In genomic region chr17:15632090-15632489, GRCm38 (mm10) we compare ENCODE assay signal across 11 mouse cellular contexts.
DNase-seq lines count a peak whose midpoint lies in the region; ATAC-seq and TF ChIP-seq lines count a peak whose summit lies in the region.
"Had no signal": no experiment of that assay in that cellular context is flagged by ENCODE, and none has a peak within 500 bp of the region (broad histone marks: within the 10 kb centered on the region; RNA-seq: fewer than 3 reads in every experiment).

No protein-coding gene starts in this region.

- no peak overlapping the region for H3K27ac ChIP-seq in intestine, embryonic 14.5 days (ENCODE audit: low read depth)
- H3K27ac ChIP-seq in intestine, embryonic 16.5 days (ENCODE audit: low read length), result no peak overlapping the region
- H3K27ac ChIP-seq in embryonic facial prominence, embryonic 14.5 days (replicated peaks; ENCODE audit: low read depth, low read length), result no peak overlapping the region
- no peak overlapping the region for H3K27ac ChIP-seq in heart, embryonic 15.5 days
- H3K27ac ChIP-seq in liver, postnatal 0 days (ENCODE audit: low read depth), result no peak overlapping the region

- H3K27me3 ChIP-seq in intestine, embryonic 14.5 days (replicated peaks; ENCODE audit: control insufficient read depth, insufficient read depth, low read length), result no peaks in the 10 kb centered on the region
- no peaks in the 10 kb centered on the region for H3K27me3 ChIP-seq in intestine, embryonic 16.5 days (replicated peaks; ENCODE audit: control insufficient read depth, insufficient read depth, low read length)
- H3K27me3 ChIP-seq in embryonic facial prominence, embryonic 14.5 days (replicated peaks; ENCODE audit: control insufficient read depth, insufficient read depth, low read length), result no peaks in the 10 kb centered on the region
- no peaks in the 10 kb centered on the region for H3K27me3 ChIP-seq in heart, embryonic 15.5 days
- no peaks in the 10 kb centered on the region for H3K27me3 ChIP-seq in liver, postnatal 0 days (ENCODE audit: insufficient read depth, low read length)

- peak overlapping the region; percentile 39; the same call in 1 of the 2 replicates for H3K4me2 ChIP-seq in intestine, embryonic 14.5 days (ENCODE audit: low read length)
- no peak overlapping the region; the same call in 1 of the 2 replicates for H3K4me2 ChIP-seq in intestine, embryonic 16.5 days (ENCODE audit: low read depth, low read length)
- H3K4me2 ChIP-seq in embryonic facial prominence, embryonic 14.5 days (ENCODE audit: low read depth, low read length), result peak overlapping the region; percentile 47
- peak overlapping the region; percentile 59 for H3K4me2 ChIP-seq in heart, embryonic 15.5 days
- H3K4me2 ChIP-seq in liver, postnatal 0 days (ENCODE audit: low read depth, low read length), result peak overlapping the region; percentile 64

- TF ChIP-seq CTCF in liver, postnatal 0 days (IDR thresholded peaks at IDR 0.05; ENCODE audit: low read depth), result no peak

- no peak overlapping the region for H3K9ac ChIP-seq in intestine, embryonic 14.5 days (ENCODE audit: low read length)
- H3K9ac ChIP-seq in intestine, embryonic 16.5 days (ENCODE audit: low read depth, low read length), result no peak overlapping the region
- H3K9ac ChIP-seq in embryonic facial prominence, embryonic 14.5 days (ENCODE audit: low read depth, low read length), result no peak overlapping the region
- H3K9ac ChIP-seq in heart, embryonic 15.5 days, result no peak overlapping the region
- no peak overlapping the region for H3K9ac ChIP-seq in liver, postnatal 0 days (replicated peaks)

- no peak for TF ChIP-seq EP300 in liver, postnatal 0 days (IDR thresholded peaks at IDR 0.05; ENCODE audit: low read depth)

- H3K9me3 ChIP-seq in intestine, embryonic 14.5 days (ENCODE audit: control insufficient read depth, low read length), result no peaks in the 10 kb centered on the region
- H3K9me3 ChIP-seq in intestine, embryonic 16.5 days (ENCODE audit: control insufficient read depth, low read length), result no peaks in the 10 kb centered on the region
- peaks cover 14% of the 10 kb centered on the region; the same call in 1 of the 2 replicates for H3K9me3 ChIP-seq in embryonic facial prominence, embryonic 14.5 days (ENCODE audit: control insufficient read depth, low read length)
- H3K9me3 ChIP-seq in heart, embryonic 15.5 days (replicated peaks), result no peaks in the 10 kb centered on the region
- H3K9me3 ChIP-seq in liver, postnatal 0 days (ENCODE audit: low read length), result no peaks in the 10 kb centered on the region
- H3K9me3 ChIP-seq: G1E had no signal

- ATAC-seq in intestine, embryonic 14.5 days (replicated peaks; ENCODE audit: low FRiP score, low TSS enrichment, low read depth), result no peak
- no peak for ATAC-seq in intestine, embryonic 16.5 days
- no peak for ATAC-seq in embryonic facial prominence, embryonic 14.5 days (ENCODE audit: low read depth)
- ATAC-seq in heart, embryonic 15.5 days (replicated peaks; ENCODE audit: insufficient number of reproducible peaks, insufficient read depth, low FRiP score, low read depth), result no peak
- ATAC-seq in liver, postnatal 0 days, result no peak
- ATAC-seq: inflammation-experienced regulatory T-cells, adult 6 months had no signal

- H3K4me3 ChIP-seq in intestine, embryonic 14.5 days (ENCODE audit: low read depth, low read length), result no peak overlapping the region
- no peak overlapping the region for H3K4me3 ChIP-seq in intestine, embryonic 16.5 days (ENCODE audit: low read length)
- H3K4me3 ChIP-seq in embryonic facial prominence, embryonic 14.5 days (ENCODE audit: low read depth, low read length), result peak overlapping the region; percentile 22
- peak overlapping the region; percentile 29 for H3K4me3 ChIP-seq in heart, embryonic 15.5 days
- peak overlapping the region; percentile 24 for H3K4me3 ChIP-seq in liver, postnatal 0 days (ENCODE audit: low read depth, low read length)
- H3K4me3 ChIP-seq: erythroblast, embryonic 14.5 days had no signal

- 32% methylated on average over 1 of the region's 1 CpGs for WGBS in intestine, embryonic 14.5 days
- 38% methylated on average over 1 of the region's 1 CpGs for whole genome bisulfite sequencing in intestine, embryonic 16.5 days
- 7% methylated on average over 1 of the region's 1 CpGs for WGBS in embryonic facial prominence, embryonic 14.5 days
- 6% methylated on average over 1 of the region's 1 CpGs for WGBS in heart, embryonic 15.5 days
- WGBS in liver, postnatal 0 days (ENCODE audit: insufficient replicate concordance), result 22% methylated on average over 1 of the region's 1 CpGs

- no peaks in the 10 kb centered on the region for H3K36me3 ChIP-seq in intestine, embryonic 14.5 days (ENCODE audit: control insufficient read depth, insufficient read depth, low read length)
- no peaks in the 10 kb centered on the region for H3K36me3 ChIP-seq in intestine, embryonic 16.5 days (ENCODE audit: control insufficient read depth, insufficient read depth, low read length)
- H3K36me3 ChIP-seq in embryonic facial prominence, embryonic 14.5 days (ENCODE audit: control insufficient read depth, insufficient read depth, low read length), result no peaks in the 10 kb centered on the region
- no peaks in the 10 kb centered on the region for H3K36me3 ChIP-seq in heart, embryonic 15.5 days
- H3K36me3 ChIP-seq in liver, postnatal 0 days (replicated peaks; ENCODE audit: insufficient read depth, low read length), result no peaks in the 10 kb centered on the region
- H3K36me3 ChIP-seq: G1E had no signal

- DNase-seq in intestine, embryonic 14.5 days (ENCODE audit: low spot score), result no peak
- DNase-seq in embryonic facial prominence, embryonic 14.5 days (ENCODE audit: low spot score), result peak; percentile 22
- DNase-seq in liver, postnatal 0 days, result no peak
- DNase-seq in thymus, adult 18-20 months, result no peak
- DNase-seq in right cerebral cortex, adult 2 months (ENCODE audit: low spot score in 2 of 2), result no peak
- no peak for DNase-seq in spleen, postnatal 10 days (ENCODE audit: low spot score in 2 of 2)

- H3K4me1 ChIP-seq in intestine, embryonic 14.5 days (replicated peaks; ENCODE audit: control insufficient read depth, insufficient read depth, low read length), result no peaks in the 10 kb centered on the region
- no peaks in the 10 kb centered on the region for H3K4me1 ChIP-seq in intestine, embryonic 16.5 days (ENCODE audit: control insufficient read depth, insufficient read depth, low read length)
- H3K4me1 ChIP-seq in embryonic facial prominence, embryonic 14.5 days (ENCODE audit: control insufficient read depth, insufficient read depth, low read length), result no peaks in the 10 kb centered on the region
- 0 out of 2 replicates have a peak, but pooled peaks cover 4% of the 10 kb centered on the region for H3K4me1 ChIP-seq in heart, embryonic 15.5 days (replicated peaks)
- no peaks in the 10 kb centered on the region; the same call in 1 of the 2 replicates for H3K4me1 ChIP-seq in liver, postnatal 0 days (ENCODE audit: insufficient read depth)

Comparison
In these comparisons a context has a peak if more than half of its experiments do, and no peak if none do; other contexts are left out.
1. H3K4me3 ChIP-seq: peak in embryonic facial prominence, embryonic 14.5 days (single experiment), heart, embryonic 15.5 days (single experiment) and liver, postnatal 0 days (single experiment); none in intestine, embryonic 14.5 days (single experiment) and intestine, embryonic 16.5 days (single experiment).